Mouse (Mus musculus): ENCODE data around the gene Xrcc2. TPM values are rescaled to one million over a fixed set of nuclear protein-coding genes. Genes with fewer than 3 reads are reported as not detected.
"Not testable (repeated sequence)": the region's sequence is repeated elsewhere in the genome, so short reads cannot be mapped to it uniquely, and the experiment has no call there.

Gene Xrcc2
- polyA plus RNA-seq (2015; fragmentation: Nextera tagmentation; extraction: Ambion mirVana) = 9.6 and 10.4 TPM in 2 replicates

GRCm38 (mm10) chr5:25705567-25706349 is at the start of gene Xrcc2:
Gene Xrcc2, minus strand, starts transcription at chr5:25705825.
- 7% methylated on average over 51 of the region's 51 CpGs for WGBS
- Histone ChIP-seq H3K4me1 (peaks cover 11% of the 10 kb centered on the region), H3K4me2 (peak within 1 kb of the TSS; percentile 66), H3K4me3 (peak within 1 kb of the TSS; percentile 93), H3K27me3 (no peaks in the 10 kb centered on the region), H3K27ac (peak within 1 kb of the TSS; percentile 78), H3K9ac (peak within 1 kb of the TSS; percentile 84), H3K9me3 (no peaks in the 10 kb centered on the region), H3K36me3 (0 out of 2 replicates have a peak, but pooled peaks cover 3% of the 10 kb centered on the region)
- ATAC-seq (ENCODE audit: borderline replicate concordance, extremely low read depth, low FRiP score, low TSS enrichment) = peak; percentile 94

GRCm38 (mm10) chr5:25754236-25754766 is 48.7 kb upstream of the Xrcc2 start:
- H3K4me2 ChIP-seq = no peak overlapping the region
- H3K9ac ChIP-seq = no peak overlapping the region

GRCm38 (mm10) chr5:25753556-25754235 is 48.1 kb upstream of the Xrcc2 start:
- Histone ChIP-seq H3K9ac (no peak overlapping the region), H3K27me3 (no peaks in the 10 kb centered on the region), H3K9me3 (no peaks in the 10 kb centered on the region), H3K36me3 (no peaks in the 10 kb centered on the region), H3K4me3 (no peak overlapping the region), H3K4me1 (peaks cover 11% of the 10 kb centered on the region), H3K4me2 (no peak overlapping the region), H3K27ac (0 out of 2 replicates have a peak overlapping the region, but pooled peaks have one; percentile 33)
- WGBS = 35% methylated on average over 8 of the region's 8 CpGs
- ATAC-seq (ENCODE audit: borderline replicate concordance, extremely low read depth, low FRiP score, low TSS enrichment) = no peak

More at GRCm38 (mm10) chr5:25754236-25754766, 48.7 kb upstream of the Xrcc2 start:
- peak; percentile 77; the same call in 1 of the 2 replicates for ATAC-seq (ENCODE audit: borderline replicate concordance, extremely low read depth, low FRiP score, low TSS enrichment)
- Histone ChIP-seq H3K27ac (0 out of 2 replicates have a peak overlapping the region, but pooled peaks have one; percentile 33), H3K4me1 (peaks cover 13% of the 10 kb centered on the region), H3K27me3 (no peaks in the 10 kb centered on the region), H3K4me3 (no peak overlapping the region), H3K9me3 (no peaks in the 10 kb centered on the region), H3K36me3 (no peaks in the 10 kb centered on the region)
- WGBS = 3% methylated on average over 2 of the region's 2 CpGs

GRCm38 (mm10) chr5:25752862-25753261 is 47.2 kb upstream of the Xrcc2 start:
- Histone ChIP-seq H3K36me3 (no peaks in the 10 kb centered on the region), H3K27ac (no peak overlapping the region), H3K4me3 (no peak overlapping the region), H3K4me2 (no peak overlapping the region), H3K4me1 (peaks cover 11% of the 10 kb centered on the region), H3K9ac (no peak overlapping the region), H3K27me3 (no peaks in the 10 kb centered on the region), H3K9me3 (no peaks in the 10 kb centered on the region)
- no peak for ATAC-seq (ENCODE audit: borderline replicate concordance, extremely low read depth, low FRiP score, low TSS enrichment)
- 68% methylated on average over 5 of the region's 5 CpGs for WGBS

GRCm38 (mm10) chr5:25751552-25751951 is 45.9 kb upstream of the Xrcc2 start:
- Histone ChIP-seq H3K4me2 (no peak overlapping the region), H3K4me1 (peaks cover 11% of the 10 kb centered on the region), H3K27ac (no peak overlapping the region)

GRCm38 (mm10) chr5:25748613-25749012 is 43.0 kb upstream of the Xrcc2 start:
- WGBS = 61% methylated on average over 3 of the region's 3 CpGs
- H3K27ac ChIP-seq = no peak overlapping the region
- H3K36me3 ChIP-seq = no peaks in the 10 kb centered on the region
- H3K4me1 ChIP-seq = 0 out of 2 replicates have a peak, but pooled peaks cover 2% of the 10 kb centered on the region
- no peaks in the 10 kb centered on the region for H3K27me3 ChIP-seq
- H3K4me3 ChIP-seq = no peak overlapping the region
- ATAC-seq (ENCODE audit: borderline replicate concordance, extremely low read depth, low FRiP score, low TSS enrichment) = no peak
- H3K9me3 ChIP-seq = no peaks in the 10 kb centered on the region
- no peak overlapping the region for H3K4me2 ChIP-seq
- no peak overlapping the region for H3K9ac ChIP-seq

More at GRCm38 (mm10) chr5:25751552-25751951, 45.9 kb upstream of the Xrcc2 start:
- H3K36me3 ChIP-seq = no peaks in the 10 kb centered on the region
- H3K9me3 ChIP-seq = no peaks in the 10 kb centered on the region
- ATAC-seq (ENCODE audit: borderline replicate concordance, extremely low read depth, low FRiP score, low TSS enrichment) = no peak
- no peak overlapping the region for H3K9ac ChIP-seq
- H3K4me3 ChIP-seq = no peak overlapping the region
- no peaks in the 10 kb centered on the region for H3K27me3 ChIP-seq

GRCm38 (mm10) chr5:25747904-25748303 is 42.3 kb upstream of the Xrcc2 start:
- H3K27me3 ChIP-seq = no peaks in the 10 kb centered on the region
- no peaks in the 10 kb centered on the region for H3K36me3 ChIP-seq
- no peaks in the 10 kb centered on the region for H3K9me3 ChIP-seq
- no peak overlapping the region for H3K27ac ChIP-seq
- no peak overlapping the region for H3K9ac ChIP-seq
- H3K4me3 ChIP-seq = no peak overlapping the region
- no peak for ATAC-seq (ENCODE audit: borderline replicate concordance, extremely low read depth, low FRiP score, low TSS enrichment)
- H3K4me2 ChIP-seq = no peak overlapping the region
- no peaks in the 10 kb centered on the region for H3K4me1 ChIP-seq

GRCm38 (mm10) chr5:25738902-25739301 is 33.3 kb upstream of the Xrcc2 start:
- not testable (repeated sequence) for H3K27me3 ChIP-seq; H3K9ac ChIP-seq; H3K4me2 ChIP-seq; H3K4me3 ChIP-seq; H3K27ac ChIP-seq; H3K9me3 ChIP-seq; ATAC-seq (ENCODE audit: borderline replicate concordance, extremely low read depth, low FRiP score, low TSS enrichment); H3K36me3 ChIP-seq; H3K4me1 ChIP-seq
- WGBS = 80% methylated on average over 1 of the region's 1 CpGs

- 56% methylated on average over 3 of the region's 3 CpGs for WGBS
- no peak for ATAC-seq (ENCODE audit: borderline replicate concordance, extremely low read depth, low FRiP score, low TSS enrichment)
These were observed 32.8 kb upstream of the Xrcc2 start for GRCm38 (mm10) chr5:25738448-25738847.

GRCm38 (mm10) chr5:25735861-25736260 is 30.2 kb upstream of the Xrcc2 start:
- Histone ChIP-seq H3K4me3 (no peak overlapping the region), H3K9me3 (no peaks in the 10 kb centered on the region), H3K9ac (no peak overlapping the region), H3K27ac (no peak overlapping the region), H3K27me3 (no peaks in the 10 kb centered on the region), H3K4me1 (no peaks in the 10 kb centered on the region), H3K4me2 (no peak overlapping the region), H3K36me3 (no peaks in the 10 kb centered on the region)
- ATAC-seq (ENCODE audit: borderline replicate concordance, extremely low read depth, low FRiP score, low TSS enrichment) = no peak
- 75% methylated on average over 2 of the region's 2 CpGs for WGBS

More at GRCm38 (mm10) chr5:25738448-25738847, 32.8 kb upstream of the Xrcc2 start:
- Histone ChIP-seq H3K27me3 (no peaks in the 10 kb centered on the region), H3K4me2 (no peak overlapping the region), H3K4me3 (no peak overlapping the region), H3K9ac (no peak overlapping the region), H3K4me1 (no peaks in the 10 kb centered on the region), H3K27ac (no peak overlapping the region), H3K9me3 (no peaks in the 10 kb centered on the region), H3K36me3 (no peaks in the 10 kb centered on the region)

GRCm38 (mm10) chr5:25734318-25734717 is 28.7 kb upstream of the Xrcc2 start:
- Histone ChIP-seq H3K4me3 (no peak overlapping the region), H3K4me1 (no peaks in the 10 kb centered on the region), H3K4me2 (no peak overlapping the region), H3K27ac (no peak overlapping the region), H3K9me3 (no peaks in the 10 kb centered on the region), H3K36me3 (no peaks in the 10 kb centered on the region), H3K27me3 (no peaks in the 10 kb centered on the region), H3K9ac (no peak overlapping the region)
- ATAC-seq (ENCODE audit: borderline replicate concordance, extremely low read depth, low FRiP score, low TSS enrichment) = no peak
- WGBS = 8% methylated on average over 1 of the region's 1 CpGs
